ENCODE assay signal across 8 mouse cellular contexts in genomic region chr16:37584218-37585035, GRCm38 (mm10). TPM values are rescaled to one million over a fixed set of nuclear protein-coding genes. Genes with fewer than 3 reads are reported as not detected.
DNase-seq lines count a peak whose midpoint lies in the region; ATAC-seq and TF ChIP-seq lines count a peak whose summit lies in the region.

No protein-coding gene starts in this region.

- H3K4me3 ChIP-seq in cortical plate, adult 2 months (ENCODE audit: insufficient read depth, low read length) = no peak overlapping the region
- peak overlapping the region; percentile 28 for H3K4me3 ChIP-seq in intestine, postnatal 0 days (ENCODE audit: low read depth, low read length)
- H3K4me3 ChIP-seq in midbrain, embryonic 15.5 days = peak overlapping the region; percentile 18
- H3K4me3 ChIP-seq in stomach, postnatal 0 days (ENCODE audit: low read depth, low read length) = peak overlapping the region; percentile 21

- 5% methylated on average over 25 of the region's 25 CpGs for WGBS in intestine, postnatal 0 days
- under 1% methylated on average over 25 of the region's 25 CpGs for WGBS in midbrain, embryonic 15.5 days
- 4% methylated on average over 25 of the region's 25 CpGs for WGBS in stomach, postnatal 0 days

- no peak for TF ChIP-seq EP300 in stomach, postnatal 0 days (optimal IDR thresholded peaks at IDR 0.05)

- ATAC-seq in intestine, postnatal 0 days = peak; percentile 79
- ATAC-seq in midbrain, embryonic 15.5 days (replicated peaks) = peak; percentile 85
- 0 out of 2 replicates have a peak, but pooled peaks have one; percentile 53 for ATAC-seq in stomach, postnatal 0 days (ENCODE audit: low FRiP score, low TSS enrichment)

- TF ChIP-seq POLR2A in cortical plate, adult 2 months (IDR thresholded peaks at IDR 0.05; ENCODE audit: extremely low read depth, insufficient read depth, low read length) = 0 out of 2 replicates have a peak, but pooled peaks have one; percentile 12

- H3K27ac ChIP-seq in cortical plate, adult 2 months (ENCODE audit: insufficient read depth, low read length) = peak overlapping the region; percentile 96
- H3K27ac ChIP-seq in intestine, postnatal 0 days (ENCODE audit: low read depth, low read length) = peak overlapping the region; percentile 81
- peak overlapping the region; percentile 84 for H3K27ac ChIP-seq in midbrain, embryonic 15.5 days
- peak overlapping the region; percentile 45 for H3K27ac ChIP-seq in stomach, postnatal 0 days (replicated peaks)

- no peaks in the 10 kb centered on the region for H3K27me3 ChIP-seq in intestine, postnatal 0 days (replicated peaks; ENCODE audit: control insufficient read depth, insufficient read depth, low read length)
- H3K27me3 ChIP-seq in midbrain, embryonic 15.5 days (replicated peaks) = no peaks in the 10 kb centered on the region
- no peaks in the 10 kb centered on the region for H3K27me3 ChIP-seq in stomach, postnatal 0 days (ENCODE audit: control insufficient read depth, insufficient read depth, low read length)

- DNase-seq in adrenal gland, postnatal 36 days = peak; percentile 63 to 67
- peak; percentile 38 to 64 for DNase-seq in gastrocnemius, postnatal 4 days (ENCODE audit: low spot score in 2 of 2)
- peak; percentile 79 for DNase-seq in left cerebral cortex, postnatal 4 days
- peak; percentile 28 for DNase-seq in stomach, postnatal 0 days (ENCODE audit: low spot score)
- no peak for DNase-seq in thymus, adult 18-20 months

- peaks cover 2% of the 10 kb centered on the region; the same call in 1 of the 2 replicates for H3K4me1 ChIP-seq in cortical plate, adult 2 months (ENCODE audit: control insufficient read depth, insufficient read depth, low read length)
- peaks cover 7% of the 10 kb centered on the region for H3K4me1 ChIP-seq in intestine, postnatal 0 days (replicated peaks; ENCODE audit: control insufficient read depth, insufficient read depth, low read length)
- peaks cover 35% of the 10 kb centered on the region for H3K4me1 ChIP-seq in midbrain, embryonic 15.5 days
- no peaks in the 10 kb centered on the region for H3K4me1 ChIP-seq in stomach, postnatal 0 days (replicated peaks; ENCODE audit: control insufficient read depth, insufficient read depth)

- intact Hi-C loops in left cerebral cortex, postnatal 4 days (cut with DNase I) = no loop called here

- no peak overlapping the region for H3K9ac ChIP-seq in intestine, postnatal 0 days (ENCODE audit: low read depth, low read length)
- peak overlapping the region; percentile 11; the same call in 1 of the 2 replicates for H3K9ac ChIP-seq in midbrain, embryonic 15.5 days
- H3K9ac ChIP-seq in stomach, postnatal 0 days (ENCODE audit: low read length) = no peak overlapping the region

- no peaks in the 10 kb centered on the region for H3K9me3 ChIP-seq in intestine, postnatal 0 days (ENCODE audit: control insufficient read depth)
- H3K9me3 ChIP-seq in midbrain, embryonic 15.5 days = no peaks in the 10 kb centered on the region
- no peaks in the 10 kb centered on the region for H3K9me3 ChIP-seq in stomach, postnatal 0 days (ENCODE audit: control insufficient read depth, low read length)

- peak overlapping the region; percentile 66 for H3K4me2 ChIP-seq in intestine, postnatal 0 days (replicated peaks; ENCODE audit: low read depth)
- H3K4me2 ChIP-seq in midbrain, embryonic 15.5 days = peak overlapping the region; percentile 39
- H3K4me2 ChIP-seq in stomach, postnatal 0 days (replicated peaks; ENCODE audit: low read depth) = peak overlapping the region; percentile 47

- TF ChIP-seq CTCF in cortical plate, adult 2 months (IDR thresholded peaks at IDR 0.05; ENCODE audit: extremely low read depth, insufficient read depth, low read length) = no peak
- TF ChIP-seq CTCF in intestine, postnatal 0 days (IDR thresholded peaks at IDR 0.05; ENCODE audit: low read depth) = no peak
- TF ChIP-seq CTCF in stomach, postnatal 0 days (IDR thresholded peaks at IDR 0.05; ENCODE audit: low read depth) = no peak

- H3K36me3 ChIP-seq in intestine, postnatal 0 days (ENCODE audit: control insufficient read depth, insufficient read depth) = no peaks in the 10 kb centered on the region
- no peaks in the 10 kb centered on the region for H3K36me3 ChIP-seq in midbrain, embryonic 15.5 days (replicated peaks)
- H3K36me3 ChIP-seq in stomach, postnatal 0 days (ENCODE audit: control insufficient read depth, insufficient read depth, low read length) = no peaks in the 10 kb centered on the region

RNA-seq across cellular contexts. Expression of gene Hgd, which starts 4.5 kb away (rescaled TPM):
- 1 to 10 TPM in 1 of 2 experiments, not detected in 1; 1.1 TPM for total RNA-seq in adrenal gland, postnatal 36 days (2021)
- 0.06 TPM in 1 of 2 replicates, not detected in the other for polyA plus RNA-seq in cortical plate, adult 2 months (2012; rRNA removed)
- 1 to 10 TPM in 1 of 2 experiments, not detected in 1; 1.1 TPM for total RNA-seq in gastrocnemius, postnatal 4 days (2021)
- 2.7 and 4.2 TPM in 2 replicates for polyA plus RNA-seq in intestine, postnatal 0 days (2015; fragmentation: Nextera tagmentation; extraction: Ambion mirVana)
- not detected for total RNA-seq in left cerebral cortex, postnatal 4 days (2021)
- polyA plus RNA-seq in midbrain, embryonic 15.5 days (2015; fragmentation: Nextera tagmentation; extraction: Ambion mirVana) = 0.14 and 0.37 TPM in 2 replicates
- polyA plus RNA-seq in stomach, postnatal 0 days (2015; fragmentation: Nextera tagmentation; extraction: Ambion mirVana) = 0.21 and 0.29 TPM in 2 replicates

RNA-seq across cellular contexts. Expression of gene Rabl3, which starts 44.7 kb away (rescaled TPM):
- total RNA-seq in adrenal gland, postnatal 36 days (2021) = 1 to 10 TPM; 8.4 to 9.3 TPM
- polyA plus RNA-seq in cortical plate, adult 2 months (2012; rRNA removed) = 7.7 and 7.9 TPM in 2 replicates
- 10 to 100 TPM; 12.5 to 12.9 TPM for total RNA-seq in gastrocnemius, postnatal 4 days (2021)
- polyA plus RNA-seq in intestine, postnatal 0 days (2015; fragmentation: Nextera tagmentation; extraction: Ambion mirVana) = 25.6 and 27.4 TPM in 2 replicates
- total RNA-seq in left cerebral cortex, postnatal 4 days (2021) = 1 to 10 TPM; 7.9 to 9.3 TPM
- polyA plus RNA-seq in midbrain, embryonic 15.5 days (2015; fragmentation: Nextera tagmentation; extraction: Ambion mirVana) = 18.9 and 19.9 TPM in 2 replicates
- polyA plus RNA-seq in stomach, postnatal 0 days (2015; fragmentation: Nextera tagmentation; extraction: Ambion mirVana) = 13.2 and 13.5 TPM in 2 replicates

RNA-seq across cellular contexts. Expression of gene Gtf2e1, which starts 44.8 kb away (rescaled TPM):
- 10 to 100 TPM; 14.8 to 15.9 TPM for total RNA-seq in adrenal gland, postnatal 36 days (2021)
- 12.6 and 13.2 TPM in 2 replicates for polyA plus RNA-seq in cortical plate, adult 2 months (2012; rRNA removed)
- 10 to 100 TPM; 12.2 to 13.2 TPM for total RNA-seq in gastrocnemius, postnatal 4 days (2021)
- polyA plus RNA-seq in intestine, postnatal 0 days (2015; fragmentation: Nextera tagmentation; extraction: Ambion mirVana) = 9.7 and 10.6 TPM in 2 replicates
- 10 to 100 TPM; 24.8 to 26.8 TPM for total RNA-seq in left cerebral cortex, postnatal 4 days (2021)
- polyA plus RNA-seq in midbrain, embryonic 15.5 days (2015; fragmentation: Nextera tagmentation; extraction: Ambion mirVana) = 32.0 and 32.4 TPM in 2 replicates
- 9.2 and 9.5 TPM in 2 replicates for polyA plus RNA-seq in stomach, postnatal 0 days (2015; fragmentation: Nextera tagmentation; extraction: Ambion mirVana)

Comparison
In these comparisons a context has a peak if more than half of its experiments do, and no peak if none do; other contexts are left out.
1. DNase-seq: peak in adrenal gland, postnatal 36 days (2 of 2), gastrocnemius, postnatal 4 days (2 of 2), left cerebral cortex, postnatal 4 days (single experiment) and stomach, postnatal 0 days (single experiment); none in thymus, adult 18-20 months (0 of 2).
2. H3K27ac ChIP-seq: peak in every context shown above with its lines; median percentile 96 in cortical plate, adult 2 months; 84 in midbrain, embryonic 15.5 days; 81 in intestine, postnatal 0 days; 45 in stomach, postnatal 0 days.
3. Peak in every context shown above with its lines, with median percentiles within 50 percentile points of each other: ATAC-seq and H3K4me2 ChIP-seq.